In genomic region chr13:24648027-24648426, GRCm38 (mm10) we compare ENCODE assay signal across 19 mouse cellular contexts.
DNase-seq lines count a peak whose midpoint lies in the region; ATAC-seq and TF ChIP-seq lines count a peak whose summit lies in the region.
"Had no signal": no experiment of that assay in that cellular context is flagged by ENCODE, and none has a peak within 500 bp of the region (broad histone marks: within the 10 kb centered on the region; RNA-seq: fewer than 3 reads in every experiment).

No protein-coding gene starts in this region.

- intact Hi-C loops in left cerebral cortex, adult 2 months (cut with DNase I) = no loop called here
- intact Hi-C loops in left cerebral cortex, postnatal 10 days (cut with DNase I) = no loop called here

- 57% methylated on average over 5 of the region's 5 CpGs for WGBS in forebrain, embryonic 13.5 days
- WGBS in forebrain, embryonic 10.5 days = 79% methylated on average over 5 of the region's 5 CpGs
- WGBS in hindbrain, embryonic 14.5 days = 37% methylated on average over 5 of the region's 5 CpGs
- 50% methylated on average over 5 of the region's 5 CpGs for WGBS in liver, postnatal 0 days (ENCODE audit: insufficient replicate concordance)

- no peak for TF ChIP-seq CTCF in left cerebral cortex, adult 2 months (IDR thresholded peaks at IDR 0.05)
- TF ChIP-seq CTCF in liver, postnatal 0 days (IDR thresholded peaks at IDR 0.05; ENCODE audit: low read depth) = no peak

- no peak for ATAC-seq in forebrain, embryonic 13.5 days
- ATAC-seq in hindbrain, embryonic 14.5 days (ENCODE audit: low FRiP score) = no peak
- ATAC-seq in liver, postnatal 0 days = no peak

- H3K36me3 ChIP-seq in forebrain, embryonic 13.5 days (ENCODE audit: poor library complexity, severe bottlenecking) = no peaks in the 10 kb centered on the region
- H3K36me3 ChIP-seq in forebrain, embryonic 10.5 days (replicated peaks) = no peaks in the 10 kb centered on the region
- H3K36me3 ChIP-seq in hindbrain, embryonic 14.5 days (replicated peaks; ENCODE audit: control insufficient read depth, insufficient read depth) = no peaks in the 10 kb centered on the region
- H3K36me3 ChIP-seq in myocyte (ENCODE audit: control insufficient read depth, insufficient read depth) = no peaks in the 10 kb centered on the region
- peaks cover 4% of the 10 kb centered on the region; the same call in 1 of the 2 replicates for H3K36me3 ChIP-seq in liver, postnatal 0 days (replicated peaks; ENCODE audit: insufficient read depth, low read length)
- H3K36me3 ChIP-seq: heart, embryonic 13.5 days; limb, embryonic 15.5 days had no signal

- no peaks in the 10 kb centered on the region for H3K27me3 ChIP-seq in forebrain, embryonic 13.5 days
- peaks cover 4% of the 10 kb centered on the region; the same call in 1 of the 2 replicates for H3K27me3 ChIP-seq in forebrain, embryonic 10.5 days (ENCODE audit: poor library complexity, severe bottlenecking)
- H3K27me3 ChIP-seq in hindbrain, embryonic 14.5 days (ENCODE audit: control insufficient read depth, insufficient read depth, low read length) = no peaks in the 10 kb centered on the region
- no peaks in the 10 kb centered on the region for H3K27me3 ChIP-seq in myocyte (ENCODE audit: control insufficient read depth, insufficient read depth, insufficient read length)
- no peaks in the 10 kb centered on the region for H3K27me3 ChIP-seq in liver, postnatal 0 days (ENCODE audit: insufficient read depth, low read length)
- H3K27me3 ChIP-seq: CH12.LX; heart, embryonic 13.5 days; limb, embryonic 15.5 days had no signal

- H3ac ChIP-seq in myocyte (ENCODE audit: control insufficient read depth, insufficient read length) = no peak overlapping the region

- peak overlapping the region; percentile 73 for H3K27ac ChIP-seq in forebrain, embryonic 13.5 days
- no peak overlapping the region for H3K27ac ChIP-seq in forebrain, embryonic 10.5 days
- H3K27ac ChIP-seq in left cerebral cortex, adult 2 months = 0 out of 2 replicates have a peak overlapping the region, but pooled peaks have one; percentile 32
- peak overlapping the region; percentile 74 for H3K27ac ChIP-seq in hindbrain, embryonic 14.5 days
- H3K27ac ChIP-seq in liver, postnatal 0 days (ENCODE audit: low read depth) = no peak overlapping the region
- H3K27ac ChIP-seq: heart, embryonic 13.5 days; limb, embryonic 15.5 days had no signal

- DNase-seq in forebrain, embryonic 10.5 days (ENCODE audit: extremely low spot score, low spot score) = no peak
- DNase-seq in left cerebral cortex, adult 2 months (ENCODE audit: extremely low spot score in 1 of 2, low spot score in 2 of 2) = no peak
- no peak for DNase-seq in left cerebral cortex, postnatal 10 days (ENCODE audit: extremely low spot score in 1 of 2, low spot score in 2 of 2)
- DNase-seq in hindbrain, embryonic 14.5 days (ENCODE audit: low spot score) = no peak
- DNase-seq in testis, postnatal 14 days (ENCODE audit: low spot score) = no peak
- DNase-seq in liver, postnatal 0 days = no peak
- DNase-seq: adrenal gland, adult 2 months; cerebellum, postnatal 10 days; kidney, adult 8-10 months; kidney, postnatal 25 days; layer of hippocampus, adult 9-11 months; lung, adult 18-20 months; lung, postnatal 4 days; right cerebral cortex, adult 18-20 months had no signal

- no peak overlapping the region for H3K4me3 ChIP-seq in forebrain, embryonic 13.5 days
- no peak overlapping the region for H3K4me3 ChIP-seq in forebrain, embryonic 10.5 days
- H3K4me3 ChIP-seq in left cerebral cortex, adult 2 months = no peak overlapping the region
- no peak overlapping the region for H3K4me3 ChIP-seq in hindbrain, embryonic 14.5 days (replicated peaks; ENCODE audit: low read length)
- no peak overlapping the region for H3K4me3 ChIP-seq in myocyte
- H3K4me3 ChIP-seq in liver, postnatal 0 days (ENCODE audit: low read depth, low read length) = no peak overlapping the region
- H3K4me3 ChIP-seq: heart, embryonic 13.5 days; limb, embryonic 15.5 days had no signal

- H3K4me2 ChIP-seq in forebrain, embryonic 13.5 days = no peak overlapping the region
- H3K4me2 ChIP-seq in hindbrain, embryonic 14.5 days (replicated peaks) = no peak overlapping the region
- H3K4me2 ChIP-seq in myocyte (ENCODE audit: low read depth) = peak overlapping the region; percentile 19
- H3K4me2 ChIP-seq in liver, postnatal 0 days (ENCODE audit: low read depth, low read length) = no peak overlapping the region
- H3K4me2 ChIP-seq: heart, embryonic 13.5 days; limb, embryonic 15.5 days had no signal

- H3K4me1 ChIP-seq in forebrain, embryonic 13.5 days = peaks cover 27% of the 10 kb centered on the region
- peaks cover 9% of the 10 kb centered on the region for H3K4me1 ChIP-seq in forebrain, embryonic 10.5 days
- peaks cover 9% of the 10 kb centered on the region; the same call in 1 of the 2 replicates for H3K4me1 ChIP-seq in hindbrain, embryonic 14.5 days (replicated peaks; ENCODE audit: control insufficient read depth, insufficient read depth, low read length)
- peaks cover 12% of the 10 kb centered on the region for H3K4me1 ChIP-seq in liver, postnatal 0 days (ENCODE audit: insufficient read depth)

- no peak for TF ChIP-seq POLR2A in myocyte (IDR thresholded peaks at IDR 0.05; ENCODE audit: insufficient read length, low read depth)

- H3K9ac ChIP-seq in forebrain, embryonic 13.5 days = no peak overlapping the region
- H3K9ac ChIP-seq in hindbrain, embryonic 14.5 days = no peak overlapping the region
- H3K9ac ChIP-seq in liver, postnatal 0 days (replicated peaks) = no peak overlapping the region
- H3K9ac ChIP-seq: heart, embryonic 13.5 days; limb, embryonic 15.5 days had no signal

- no peaks in the 10 kb centered on the region for H3K9me3 ChIP-seq in forebrain, embryonic 13.5 days (replicated peaks)
- H3K9me3 ChIP-seq in forebrain, embryonic 10.5 days = no peaks in the 10 kb centered on the region
- no peaks in the 10 kb centered on the region for H3K9me3 ChIP-seq in hindbrain, embryonic 14.5 days (ENCODE audit: control insufficient read depth, low read length)
- no peaks in the 10 kb centered on the region for H3K9me3 ChIP-seq in liver, postnatal 0 days (ENCODE audit: low read length)
- H3K9me3 ChIP-seq: heart, embryonic 13.5 days; limb, embryonic 15.5 days had no signal

- TF ChIP-seq EP300 in liver, postnatal 0 days (IDR thresholded peaks at IDR 0.05; ENCODE audit: low read depth) = no peak

- H3K79me2 ChIP-seq in myocyte (ENCODE audit: control insufficient read depth, insufficient read depth) = no peaks in the 10 kb centered on the region

TF ChIP-seq in myocyte, 11 proteins besides CTCF, POLR2A, EP300 and RAD21:
- TF ChIP-seq MAX (IDR thresholded peaks at IDR 0.05; ENCODE audit: low read depth) (no peak), MYOG (IDR thresholded peaks at IDR 0.05; ENCODE audit: control insufficient read depth in 1 of 3, insufficient read depth in 1 of 3, insufficient read length in 2 of 3, low read depth in 2 of 3) (peak in 1 of 3 experiments; percentile 35)

Comparison
In these comparisons a context has a peak if more than half of its experiments do, and no peak if none do; other contexts are left out.
1. H3K27ac ChIP-seq: peak in forebrain, embryonic 13.5 days (single experiment), left cerebral cortex, adult 2 months (single experiment) and hindbrain, embryonic 14.5 days (single experiment); none in forebrain, embryonic 10.5 days (single experiment) and liver, postnatal 0 days (single experiment).